Mouse (Mus musculus) E14TG2a.4 (cell line): ENCODE measurements at regions not wholly inside any gene's neighbourhood (a gene's known extent, or its start where the extent isn't known, plus 50 kb on each side); places are given as distances from the start of the nearest gene placed in this dataset.

Experiments
- H3K27me3 ChIP-seq: 2 replicates; pipeline ENCODE4 v1.6.1; 2014; ENCODE audit warnings: low read length, control low read depth; ENCODE audit not compliant: insufficient read depth
- H3K36me3 ChIP-seq: 2 replicates; pipeline ENCODE4 v1.6.1; 2014; ENCODE audit warnings: low read length, control low read depth; ENCODE audit not compliant: insufficient read depth
- H3K4me1 ChIP-seq: replicated peaks from 2 replicates; pipeline ENCODE4 v1.6.1; 2014; ENCODE audit warnings: low read depth, low read length, control low read depth
- H3K4me3 ChIP-seq: replicated peaks from 2 replicates; pipeline ENCODE4 v1.5.1; 2014; ENCODE audit warnings: mild to moderate bottlenecking, low read length
- H3K9me3 ChIP-seq: 2 replicates; pipeline ENCODE4 v1.6.1; 2014; ENCODE audit warnings: low read length, control low read depth
- CTCF ChIP-seq: conservative IDR thresholded peaks from 2 replicates; pipeline ENCODE4 v1.5.1; 2014; ENCODE audit warnings: low read length
- NANOG ChIP-seq: IDR thresholded peaks from 2 replicates; pipeline ENCODE4 v1.6.1; 2014; ENCODE audit warnings: borderline replicate concordance, low read length, mixed read lengths
- POU5F1 ChIP-seq: IDR thresholded peaks from 2 replicates; pipeline ENCODE4 v1.6.1; 2014; ENCODE audit warnings: low read length, borderline replicate concordance

DNA sequence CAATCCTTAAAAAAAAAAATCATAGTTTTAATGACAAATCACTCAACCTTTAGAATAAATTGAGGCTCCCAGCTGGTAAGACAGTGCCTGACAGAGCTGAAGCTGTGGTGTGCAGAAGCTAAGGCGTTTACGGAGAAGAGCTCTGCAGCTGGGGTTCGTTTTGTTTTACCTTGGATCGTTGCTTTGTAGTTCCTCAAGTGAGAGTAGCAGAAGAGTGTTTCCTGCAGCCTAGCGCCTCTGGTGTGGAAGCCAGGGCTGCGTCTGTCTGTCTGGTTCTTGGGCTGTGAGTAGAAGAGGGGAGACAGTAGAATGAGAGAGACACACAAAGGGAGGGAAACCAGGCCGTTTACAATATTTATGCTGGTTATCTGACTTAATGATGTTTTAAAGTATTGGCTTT, 296.8 kb downstream of the Irs2 start:
- Histone ChIP-seq H3K4me1 (no peaks in the 10 kb centered on the region), H3K36me3 (no peaks in the 10 kb centered on the region), H3K27me3 (peaks cover 4% of the 10 kb centered on the region; the same call in 1 of the 2 replicates), H3K4me3 (no peak overlapping the region), H3K9me3 (no peaks in the 10 kb centered on the region)
- TF ChIP-seq CTCF (no peak), NANOG (no peak), POU5F1 (no peak)

GRCm38 (mm10) chr8:10708509-10708908, 299.7 kb downstream of the Irs2 start:
- Histone ChIP-seq H3K9me3 (no peaks in the 10 kb centered on the region), H3K27me3 (peaks cover 1% of the 10 kb centered on the region; the same call in 1 of the 2 replicates), H3K4me1 (no peaks in the 10 kb centered on the region), H3K36me3 (no peaks in the 10 kb centered on the region), H3K4me3 (no peak overlapping the region)
- no peak for TF ChIP-seq CTCF
- TF ChIP-seq NANOG, result no peak
- no peak for TF ChIP-seq POU5F1

- Histone ChIP-seq H3K4me3 (no peak overlapping the region), H3K4me1 (no peaks in the 10 kb centered on the region), H3K27me3 (no peaks in the 10 kb centered on the region; the same call in 1 of the 2 replicates), H3K9me3 (no peaks in the 10 kb centered on the region), H3K36me3 (no peaks in the 10 kb centered on the region)
- TF ChIP-seq POU5F1 (no peak), CTCF (no peak), NANOG (no peak)
Observed at GRCm38 (mm10) chr8:10707122-10707521, 301.1 kb downstream of the Irs2 start.

GRCm38 (mm10) chr8:10705909-10706308, 302.3 kb downstream of the Irs2 start:
- Histone ChIP-seq H3K36me3 (no peaks in the 10 kb centered on the region), H3K4me3 (no peak overlapping the region), H3K27me3 (no peaks in the 10 kb centered on the region; the same call in 1 of the 2 replicates), H3K4me1 (no peaks in the 10 kb centered on the region), H3K9me3 (no peaks in the 10 kb centered on the region)
- TF ChIP-seq POU5F1, result no peak
- TF ChIP-seq NANOG, result no peak
- TF ChIP-seq CTCF, result no peak

DNA sequence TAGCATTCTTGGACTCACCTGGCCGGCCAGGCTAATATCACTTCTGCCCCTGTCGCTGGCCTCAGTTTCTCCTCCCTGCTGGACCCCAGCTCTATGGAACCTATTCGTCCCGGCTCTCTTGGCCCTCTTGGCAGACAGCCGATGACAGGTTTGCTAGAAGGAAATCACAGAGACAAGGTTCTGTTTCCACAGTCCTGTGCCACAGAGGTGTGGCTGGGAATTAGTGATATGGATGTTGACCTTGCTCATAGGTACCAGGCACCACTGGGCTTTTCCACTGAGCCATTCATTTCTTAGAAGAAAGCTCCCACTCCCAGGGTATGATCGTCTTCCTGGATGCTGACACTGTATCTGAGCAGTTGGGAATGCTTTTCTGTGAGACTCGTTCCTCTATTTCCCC, 305.5 kb downstream of the Irs2 start:
- no peak overlapping the region for H3K4me3 ChIP-seq
- no peak for TF ChIP-seq NANOG
- no peak for TF ChIP-seq POU5F1
- TF ChIP-seq CTCF, result no peak
- no peaks in the 10 kb centered on the region for H3K9me3 ChIP-seq
- H3K36me3 ChIP-seq, result no peaks in the 10 kb centered on the region
- H3K4me1 ChIP-seq, result no peaks in the 10 kb centered on the region
- no peaks in the 10 kb centered on the region; the same call in 1 of the 2 replicates for H3K27me3 ChIP-seq

- Histone ChIP-seq H3K27me3 (no peaks in the 10 kb centered on the region; the same call in 1 of the 2 replicates), H3K4me1 (no peaks in the 10 kb centered on the region), H3K9me3 (no peaks in the 10 kb centered on the region), H3K36me3 (no peaks in the 10 kb centered on the region), H3K4me3 (no peak overlapping the region)
- TF ChIP-seq POU5F1, result no peak
- no peak for TF ChIP-seq CTCF
- TF ChIP-seq NANOG, result no peak
Observed at GRCm38 (mm10) chr8:10702248-10702647, 306.0 kb downstream of the Irs2 start.

GRCm38 (mm10) chr8:10701648-10702061, 306.6 kb downstream of the Irs2 start:
- Histone ChIP-seq H3K27me3 (no peaks in the 10 kb centered on the region; the same call in 1 of the 2 replicates), H3K4me3 (no peak overlapping the region), H3K36me3 (no peaks in the 10 kb centered on the region), H3K4me1 (no peaks in the 10 kb centered on the region), H3K9me3 (no peaks in the 10 kb centered on the region)
- TF ChIP-seq CTCF (no peak), NANOG (no peak), POU5F1 (no peak)

- H3K4me1 ChIP-seq, result no peaks in the 10 kb centered on the region
- H3K4me3 ChIP-seq, result no peak overlapping the region
- H3K36me3 ChIP-seq, result no peaks in the 10 kb centered on the region
- no peaks in the 10 kb centered on the region for H3K9me3 ChIP-seq
- TF ChIP-seq POU5F1, result no peak
- TF ChIP-seq NANOG, result no peak
- no peak for TF ChIP-seq CTCF
- H3K27me3 ChIP-seq, result no peaks in the 10 kb centered on the region; the same call in 1 of the 2 replicates
Observed at GRCm38 (mm10) chr8:10701226-10701625, 307.0 kb downstream of the Irs2 start.

DNA sequence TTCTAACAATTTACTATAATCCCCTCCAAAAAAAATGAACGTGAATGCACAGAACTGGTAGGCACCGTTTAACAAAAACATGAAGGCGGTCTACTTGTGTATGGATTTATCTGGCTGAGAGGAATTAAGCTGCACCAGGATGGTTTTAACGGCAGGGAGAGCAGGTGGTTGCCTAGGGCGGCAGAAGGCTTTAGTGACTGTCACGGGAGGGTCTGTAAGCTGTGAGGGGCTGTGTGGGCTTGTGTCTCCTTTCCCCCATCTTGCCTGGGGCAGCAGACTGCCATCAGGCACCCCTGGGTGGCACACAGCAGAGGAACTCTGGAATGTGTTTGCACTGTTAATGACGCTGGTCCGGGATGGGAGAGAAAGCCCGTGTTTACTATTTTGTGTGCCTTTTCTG, 308.6 kb downstream of the Irs2 start:
- no peak for TF ChIP-seq POU5F1
- Histone ChIP-seq H3K27me3 (no peaks in the 10 kb centered on the region; the same call in 1 of the 2 replicates), H3K9me3 (no peaks in the 10 kb centered on the region), H3K4me3 (no peak overlapping the region), H3K4me1 (no peaks in the 10 kb centered on the region), H3K36me3 (no peaks in the 10 kb centered on the region)
